Mouse (Mus musculus) urinary bladder, postnatal 14 days (tissue): Measurements from ENCODE around the gene Rrp12.

ENCODE experiments used
- DNase-seq: peaks from one replicate; pipeline ENCODE4 v3.0.0; 2021; ENCODE audit warnings: low spot score

Gene Rrp12

GRCm38 (mm10) chr19:41829381-41830105, 66.4 kb downstream of the Rrp12 start, which contains the start of gene Frat1:
Frat1 (plus strand) TSS chr19:41829970.
- peak; percentile 83 for DNase-seq

- DNase-seq: no peak
Observed at GRCm38 (mm10) chr19:41828941-41829340, 67.0 kb downstream of the Rrp12 start.

GRCm38 (mm10) chr19:41826529-41826928, 69.4 kb downstream of the Rrp12 start:
- no peak for DNase-seq

- DNase-seq: no peak
Observed at GRCm38 (mm10) chr19:41824950-41825349, 71.0 kb downstream of the Rrp12 start.

GRCm38 (mm10) chr19:41822589-41822988, 73.4 kb downstream of the Rrp12 start:
- DNase-seq: no peak

GRCm38 (mm10) chr19:41821436-41821835, 74.5 kb downstream of the Rrp12 start:
- DNase-seq: no peak

GRCm38 (mm10) chr19:41818749-41819148, 77.2 kb downstream of the Rrp12 start:
- DNase-seq: no peak

GRCm38 (mm10) chr19:41817325-41817724, 78.6 kb downstream of the Rrp12 start:
- DNase-seq: no peak

GRCm38 (mm10) chr19:41816915-41817314, 79.1 kb downstream of the Rrp12 start:
- no peak for DNase-seq

GRCm38 (mm10) chr19:41816410-41816809, 79.6 kb downstream of the Rrp12 start:
- no peak for DNase-seq

GRCm38 (mm10) chr19:41813374-41813773, 82.6 kb downstream of the Rrp12 start:
- no peak for DNase-seq
